Mouse (Mus musculus) kidney, adult 2 months (tissue): Measurements from ENCODE around the gene Gatad2a. TPM values are rescaled to one million over a fixed set of nuclear protein-coding genes. Genes with fewer than 3 reads are reported as not detected.

Experiments used
- DNase-seq: peaks from one replicate; pipeline ENCODE4 v3.0.0; 2021
- H3K27ac ChIP-seq: fragments of 200-500 bp; 2 replicates; pipeline ENCODE4 v1.5.1; 2012; ENCODE audit warnings: low read depth, low read length, control low read depth, inconsistent platforms; ENCODE audit not compliant: insufficient read depth
- H3K27me3 ChIP-seq: fragments of 200-500 bp; replicated peaks from 2 replicates; pipeline ENCODE4 v1.6.1; 2012; ENCODE audit warnings: mild to moderate bottlenecking, moderate library complexity, low read length, inconsistent platforms; ENCODE audit not compliant: control insufficient read depth, insufficient read depth
- H3K36me3 ChIP-seq: fragments of 200-500 bp; 2 replicates; pipeline ENCODE4 v1.6.1; 2012; ENCODE audit warnings: mild to moderate bottlenecking, moderate library complexity, low read length, inconsistent platforms; ENCODE audit not compliant: control insufficient read depth, insufficient read depth
- H3K4me1 ChIP-seq: fragments of 200-500 bp; 2 replicates; pipeline ENCODE4 v1.6.1; 2011; ENCODE audit warnings: low read length; ENCODE audit not compliant: control insufficient read depth, insufficient read depth
- H3K4me3 ChIP-seq: fragments of 200-500 bp; 2 replicates; pipeline ENCODE4 v1.5.1; 2011; ENCODE audit warnings: mild to moderate bottlenecking, low read depth, low read length, control low read depth; ENCODE audit not compliant: insufficient read depth
- CTCF ChIP-seq: fragments of 200-500 bp; conservative IDR thresholded peaks from 2 replicates; pipeline ENCODE4 v1.5.1; 2011; ENCODE audit warnings: low read depth, mild to moderate bottlenecking, control low read depth, low read length, moderate library complexity, mixed read lengths; ENCODE audit not compliant: insufficient read depth, insufficient read length
- POLR2A ChIP-seq: fragments of 200-500 bp; IDR thresholded peaks from one replicate; pipeline ENCODE4 v1.6.1; 2011; ENCODE audit warnings: low read depth, low read length, control low read depth
- WGBS: fragments of 180-500 bp; shearing (Covaris S2); methylation state at CpG from one replicate; pipeline ENCODE4 v1.1.7; 2018; 5-methylcytosine and 5-hydroxymethylcytosine counted together
- polyA plus RNA-seq: library from polyadenylated mRNA; depleted of rRNA; stranded (reverse); fragments of >200 nt; gene quantifications from 2 replicates; pipeline ENCODE4 v1.2.3, GENCODE M21; 2012

Gene Gatad2a
- polyA plus RNA-seq, 1 experiment: 60.9 TPM

DNA sequence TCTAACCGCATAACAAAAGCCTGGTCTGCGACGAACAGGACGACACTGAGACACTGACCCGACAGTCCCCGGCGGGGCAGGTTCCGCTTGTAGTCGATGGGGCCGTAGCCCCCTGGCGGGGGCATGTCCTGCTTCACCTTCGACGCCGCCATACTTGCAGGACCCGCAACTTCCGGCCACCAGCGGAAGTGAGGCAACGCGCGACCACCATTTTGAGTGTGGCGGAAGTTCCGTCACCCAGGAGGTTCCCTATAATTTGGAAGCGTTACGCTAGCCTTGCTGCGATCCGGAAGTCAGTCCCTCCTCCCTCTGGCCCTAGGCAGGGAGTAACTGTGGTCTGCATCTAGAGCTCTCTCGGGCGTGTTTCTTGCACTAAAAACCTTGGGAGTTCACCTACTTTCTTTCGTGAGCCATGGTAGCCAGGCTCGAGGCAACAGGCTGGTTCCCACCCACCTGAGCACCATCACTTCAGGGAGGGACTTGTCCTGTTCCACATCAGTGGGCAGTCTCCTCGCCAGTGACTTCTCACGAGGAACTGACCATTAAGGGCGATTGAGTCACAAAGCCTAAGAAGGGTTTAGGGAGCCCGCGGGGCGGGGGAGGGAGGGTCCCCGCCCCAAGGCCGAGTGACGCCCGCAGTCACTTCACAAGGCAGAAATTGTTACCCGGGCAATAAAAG, 94.6 kb downstream of the Gatad2a start:
- peak overlapping the region; percentile 61 for H3K4me3 ChIP-seq
- under 1% methylated on average over 41 of the region's 41 CpGs for WGBS
- peak; percentile 98 for DNase-seq
- peak overlapping the region; percentile 81 for H3K27ac ChIP-seq
- no peaks in the 10 kb centered on the region for H3K36me3 ChIP-seq
- no peaks in the 10 kb centered on the region for H3K27me3 ChIP-seq
- peak; percentile 41 for TF ChIP-seq CTCF
- TF ChIP-seq POLR2A: peak; percentile 74
- peaks cover 25% of the 10 kb centered on the region; the same call in 1 of the 2 replicates for H3K4me1 ChIP-seq

DNA sequence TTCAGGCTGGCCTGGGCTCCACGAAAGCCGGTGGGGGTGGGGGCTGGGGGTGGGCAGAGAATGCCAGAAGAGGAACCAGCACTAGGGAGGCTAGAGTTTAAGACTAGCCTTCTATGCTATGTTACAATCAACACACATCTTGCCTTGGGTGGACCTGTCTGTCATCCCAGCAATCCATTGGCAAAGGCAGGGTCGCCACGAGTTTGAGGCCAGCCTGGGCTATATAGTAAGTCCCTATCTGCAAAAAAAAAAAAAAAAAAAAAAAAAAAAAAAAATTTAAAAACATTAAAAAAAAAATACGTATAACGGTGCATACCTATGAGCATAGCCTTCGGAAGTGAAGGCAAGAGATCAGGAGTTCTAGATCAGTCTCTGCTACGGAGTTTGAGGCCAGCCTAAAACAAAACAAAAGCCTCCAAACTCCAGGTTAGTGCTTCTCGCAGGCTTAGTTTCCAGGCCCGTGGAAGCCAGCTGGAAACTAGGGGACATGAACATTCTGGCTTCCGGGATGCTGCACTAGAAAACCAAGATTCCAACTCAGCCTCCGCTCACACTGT, 95.2 kb downstream of the Gatad2a start:
- peaks cover 25% of the 10 kb centered on the region; the same call in 1 of the 2 replicates for H3K4me1 ChIP-seq
- TF ChIP-seq POLR2A (no peak), CTCF (no peak)
- peak overlapping the region; percentile 81 for H3K27ac ChIP-seq
- H3K36me3 ChIP-seq: no peaks in the 10 kb centered on the region
- no peaks in the 10 kb centered on the region for H3K27me3 ChIP-seq
- 11% methylated on average over 12 of the region's 12 CpGs for WGBS
- DNase-seq: no peak
- peak overlapping the region; percentile 61 for H3K4me3 ChIP-seq

GRCm38 (mm10) chr8:69899876-69900275, 96.3 kb downstream of the Gatad2a start:
- TF ChIP-seq CTCF: no peak
- no peak for TF ChIP-seq POLR2A
- no peak overlapping the region for H3K4me3 ChIP-seq

DNA sequence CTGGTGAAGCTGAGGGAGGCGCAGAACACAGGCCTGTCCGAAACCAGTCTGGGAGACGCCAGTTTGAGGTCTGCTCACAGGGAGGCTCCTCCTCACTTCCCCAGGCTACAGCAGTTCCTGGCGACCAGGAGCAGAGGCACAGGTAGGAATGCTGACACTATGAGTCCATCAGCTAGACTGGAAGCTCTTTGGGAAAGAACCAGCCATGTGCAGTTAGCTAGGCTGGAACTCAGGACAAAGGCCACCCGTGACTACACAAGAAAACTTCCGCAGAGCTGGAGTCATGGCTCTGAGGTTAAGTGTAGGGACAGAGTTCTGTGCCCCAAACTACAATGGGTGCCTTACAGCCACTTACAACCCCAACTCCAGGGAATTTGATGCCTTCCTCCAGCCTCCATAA, 98.3 kb downstream of the Gatad2a start:
- Histone ChIP-seq H3K36me3 (no peaks in the 10 kb centered on the region), H3K4me1 (peaks cover 25% of the 10 kb centered on the region; the same call in 1 of the 2 replicates), H3K4me3 (no peak overlapping the region), H3K27ac (no peak overlapping the region), H3K27me3 (no peaks in the 10 kb centered on the region)
- peak; percentile 74 for DNase-seq
- 61% methylated on average over 6 of the region's 6 CpGs for WGBS
- no peak for TF ChIP-seq CTCF
- no peak for TF ChIP-seq POLR2A

More at GRCm38 (mm10) chr8:69899876-69900275, 96.3 kb downstream of the Gatad2a start:
- peak; percentile 76 for DNase-seq
- Histone ChIP-seq H3K4me1 (peaks cover 25% of the 10 kb centered on the region; the same call in 1 of the 2 replicates), H3K27ac (no peak overlapping the region), H3K27me3 (no peaks in the 10 kb centered on the region), H3K36me3 (no peaks in the 10 kb centered on the region)
- WGBS: 52% methylated on average over 2 of the region's 2 CpGs

GRCm38 (mm10) chr8:69895772-69896451, 100.3 kb downstream of the Gatad2a start:
- Histone ChIP-seq H3K27me3 (no peaks in the 10 kb centered on the region), H3K36me3 (no peaks in the 10 kb centered on the region), H3K4me3 (no peak overlapping the region), H3K27ac (no peak overlapping the region), H3K4me1 (peaks cover 20% of the 10 kb centered on the region; the same call in 1 of the 2 replicates)
- TF ChIP-seq CTCF (no peak), POLR2A (no peak)
- no peak for DNase-seq
- 58% methylated on average over 4 of the region's 4 CpGs for WGBS

GRCm38 (mm10) chr8:69894836-69895332, 101.3 kb downstream of the Gatad2a start:
- H3K27ac ChIP-seq: no peak overlapping the region
- WGBS: 68% methylated on average over 6 of the region's 6 CpGs

DNA sequence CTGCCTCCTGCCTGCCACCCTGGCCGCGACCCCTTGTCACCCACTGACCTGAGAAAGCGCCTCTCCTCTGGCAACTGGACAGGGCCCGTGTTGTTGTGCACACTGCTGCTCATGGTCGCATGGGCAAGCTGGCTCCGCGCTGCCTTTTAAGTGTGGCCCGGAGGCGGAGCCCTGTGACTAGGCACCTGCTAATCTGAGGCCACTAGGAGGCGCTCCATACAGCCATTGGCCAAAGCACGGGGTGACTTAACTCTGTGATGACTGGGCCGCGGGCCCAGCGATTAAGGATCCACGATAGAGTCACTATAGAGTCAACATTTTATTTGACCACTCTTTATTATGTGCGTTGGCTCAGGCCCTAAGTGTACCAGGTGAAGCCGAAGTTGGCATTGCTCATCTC, 102.3 kb downstream of the Gatad2a start:
- Histone ChIP-seq H3K27ac (no peak overlapping the region), H3K36me3 (no peaks in the 10 kb centered on the region), H3K27me3 (no peaks in the 10 kb centered on the region), H3K4me3 (no peak overlapping the region), H3K4me1 (peaks cover 12% of the 10 kb centered on the region; the same call in 1 of the 2 replicates)
- DNase-seq: peak; percentile 56
- TF ChIP-seq POLR2A (no peak), CTCF (peak; percentile 48)
- WGBS: 52% methylated on average over 17 of the region's 17 CpGs

More at GRCm38 (mm10) chr8:69894836-69895332, 101.3 kb downstream of the Gatad2a start:
- Histone ChIP-seq H3K4me1 (peaks cover 14% of the 10 kb centered on the region; the same call in 1 of the 2 replicates), H3K4me3 (no peak overlapping the region), H3K27me3 (no peaks in the 10 kb centered on the region), H3K36me3 (no peaks in the 10 kb centered on the region)
- no peak for DNase-seq
- TF ChIP-seq POLR2A (no peak), CTCF (no peak)
